Mouse (Mus musculus) heart, postnatal 0 days (tissue): Measurements from ENCODE around the gene Cbs. TPM values are rescaled to one million over a fixed set of nuclear protein-coding genes. Genes with fewer than 3 reads are reported as not detected.

Source experiments
- ATAC-seq: fragments of 200-750 bp; cut with Nextera tagmentation; 2 replicates; pipeline ENCODE4 v1.8.0; 2017; ENCODE audit warnings: low read depth, moderate number of reproducible peaks, moderate library complexity; ENCODE audit not compliant: insufficient read depth
- DNase-seq: peaks from one replicate; pipeline ENCODE4 v3.0.0-alpha.2; 2016; ENCODE audit warnings: low spot score
- H3K27ac ChIP-seq: fragments of 300-500 bp; sonication (generic); 2 replicates; pipeline ENCODE4 v1.5.1; 2014; ENCODE audit warnings: low read depth, mild to moderate bottlenecking
- H3K27me3 ChIP-seq: fragments of 300-500 bp; sonication (generic); 2 replicates; pipeline ENCODE4 v1.6.1; 2014; ENCODE audit warnings: low read length, mixed read lengths; ENCODE audit not compliant: control insufficient read depth, insufficient read depth
- H3K36me3 ChIP-seq: fragments of 300-500 bp; sonication (generic); replicated peaks from 2 replicates; pipeline ENCODE4 v1.6.1; 2014; ENCODE audit warnings: low read length, mixed read lengths; ENCODE audit not compliant: control insufficient read depth, insufficient read depth
- H3K4me1 ChIP-seq: fragments of 300-500 bp; sonication (generic); 2 replicates; pipeline ENCODE4 v1.6.1; 2014; ENCODE audit warnings: antibody characterized with exemption; ENCODE audit not compliant: control insufficient read depth, insufficient read depth
- H3K4me2 ChIP-seq: fragments of 300-500 bp; sonication (generic); 2 replicates; pipeline ENCODE4 v1.6.1; 2014; ENCODE audit warnings: low read depth, mild to moderate bottlenecking, low read length, moderate library complexity
- H3K4me3 ChIP-seq: fragments of 300-500 bp; sonication (generic); 2 replicates; pipeline ENCODE4 v1.5.1; 2014; ENCODE audit warnings: low read depth, low read length
- H3K9ac ChIP-seq: fragments of 300-500 bp; sonication (generic); replicated peaks from 2 replicates; pipeline ENCODE4 v1.6.1; 2014; ENCODE audit warnings: low read depth, low read length, mixed read lengths
- H3K9me3 ChIP-seq: fragments of 300-500 bp; sonication (generic); replicated peaks from 2 replicates; pipeline ENCODE4 v1.6.1; 2016; ENCODE audit warnings: low read length; ENCODE audit not compliant: control insufficient read depth
- CTCF ChIP-seq: IDR thresholded peaks from 2 replicates; pipeline ENCODE4 v1.5.1; 2016; ENCODE audit warnings: antibody characterized with exemption, control low read depth, low read depth
- EP300 ChIP-seq: IDR thresholded peaks from 2 replicates; pipeline ENCODE4 v1.6.1; 2016; ENCODE audit warnings: antibody characterized with exemption, low read depth
- WGBS: fragments of 180-500 bp; shearing (Covaris S2); extraction: QIAGEN DNeasy Blood & Tissue Kit; methylation state at CpG from one replicate; pipeline ENCODE4 v1.1.7; 2014; 5-methylcytosine and 5-hydroxymethylcytosine counted together
- polyA plus RNA-seq: library from polyadenylated mRNA; unstranded; fragments of >200 nt; fragmentation: Nextera tagmentation; extraction: Ambion mirVana; gene quantifications from 2 replicates; pipeline ENCODE4 v1.2.1, GENCODE M21; 2015
- total RNA-seq: library from RNA; depleted of rRNA; stranded (reverse); fragments of >200 nt; gene quantifications from 2 replicates; pipeline ENCODE4 v1.2.3, GENCODE M21; 2014; ENCODE audit warnings: low replicate concordance

Gene Cbs
- total and polyA plus RNA-seq, 2 experiments from 2014 or later: 0.27 to 2.1 TPM

DNA sequence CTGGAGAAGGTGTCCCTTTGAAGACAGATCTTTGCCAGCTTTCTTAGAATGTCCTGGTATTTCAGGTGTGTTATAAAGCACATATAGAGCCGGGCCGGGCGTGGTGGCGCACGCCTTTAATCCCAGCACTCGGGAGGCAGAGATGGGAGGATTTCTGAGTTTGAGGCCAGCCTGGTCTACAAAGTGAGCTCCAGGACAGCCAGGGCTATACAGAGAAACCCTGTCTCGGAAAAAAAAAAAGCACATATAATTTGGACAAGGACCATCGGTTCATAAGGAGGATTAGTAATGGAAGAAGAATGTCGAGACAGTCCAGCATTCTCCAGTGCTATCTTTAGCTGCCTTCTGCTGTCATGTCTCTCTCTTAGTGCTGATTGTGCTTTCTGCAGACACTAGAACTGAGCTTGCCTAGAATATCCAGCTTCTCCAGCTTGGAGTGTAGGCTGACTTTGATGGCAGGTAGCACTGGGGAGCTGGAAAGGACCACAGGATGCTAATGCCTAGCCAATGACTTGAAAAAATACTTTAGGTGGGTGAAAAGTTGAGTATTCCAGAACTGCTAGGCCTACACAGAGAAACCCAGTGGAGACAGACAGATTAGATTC lies 66.6 kb downstream of the Cbs start:
- DNase-seq: peak; percentile 57
- TF ChIP-seq CTCF (no peak), EP300 (no peak)
- no peaks in the 10 kb centered on the region for H3K9me3 ChIP-seq
- peak; percentile 73 for ATAC-seq
- no peaks in the 10 kb centered on the region for H3K36me3 ChIP-seq
- no peak overlapping the region for H3K4me3 ChIP-seq
- no peak overlapping the region for H3K4me2 ChIP-seq
- H3K27me3 ChIP-seq: no peaks in the 10 kb centered on the region
- peaks cover 28% of the 10 kb centered on the region for H3K4me1 ChIP-seq
- H3K9ac ChIP-seq: no peak overlapping the region
- H3K27ac ChIP-seq: no peak overlapping the region
- 62% methylated on average over 9 of the region's 9 CpGs for whole genome bisulfite sequencing

DNA sequence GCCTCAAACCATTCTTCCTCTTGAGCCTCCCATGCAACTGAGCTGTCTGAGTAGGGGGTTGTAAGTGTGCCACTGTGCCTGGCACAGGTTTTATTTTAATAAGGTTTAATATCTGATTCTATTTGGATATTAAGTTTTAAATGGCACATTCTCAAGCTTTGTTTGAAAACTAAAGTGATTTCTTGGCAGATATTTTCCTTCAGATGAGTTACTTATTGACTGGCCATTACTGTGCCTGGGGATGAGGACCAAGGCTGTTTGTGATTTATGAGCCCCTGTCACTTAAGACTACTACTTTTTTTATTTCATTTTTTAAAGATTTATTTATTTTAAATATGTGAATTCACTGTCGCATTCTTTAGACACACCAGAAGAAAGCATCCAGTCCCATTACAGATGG lies 67.3 kb downstream of the Cbs start:
- Histone ChIP-seq H3K9me3 (no peaks in the 10 kb centered on the region), H3K9ac (no peak overlapping the region), H3K36me3 (no peaks in the 10 kb centered on the region), H3K4me2 (no peak overlapping the region), H3K27me3 (no peaks in the 10 kb centered on the region), H3K4me1 (peaks cover 28% of the 10 kb centered on the region), H3K27ac (no peak overlapping the region), H3K4me3 (no peak overlapping the region)
- DNase-seq (no peak), ATAC-seq (no peak)
- WGBS: 86% methylated on average over 1 of the region's 1 CpGs
- TF ChIP-seq CTCF (no peak), EP300 (no peak)

DNA sequence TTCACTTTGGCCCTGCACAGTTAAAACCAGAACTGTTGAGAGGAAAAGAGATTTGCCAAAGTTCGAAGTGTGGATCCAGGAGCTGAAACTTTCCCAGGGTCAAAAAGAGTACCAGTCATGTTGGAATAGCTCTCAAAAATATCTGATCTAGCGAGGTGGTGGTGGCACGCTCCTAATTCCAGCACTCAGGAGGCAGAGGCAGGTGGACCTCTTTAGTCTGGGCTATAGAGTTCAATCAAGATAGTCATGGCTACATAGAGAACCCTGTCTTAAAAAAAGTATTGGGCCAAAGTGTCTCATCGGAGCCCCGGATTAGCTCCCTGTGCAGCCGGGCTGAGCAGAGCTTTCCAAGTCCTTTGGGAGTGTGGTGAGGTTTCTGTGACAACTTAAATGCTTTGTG lies 70.8 kb downstream of the Cbs start:
- DNase-seq: no peak
- Histone ChIP-seq H3K9ac (no peak overlapping the region; the same call in 1 of the 2 replicates), H3K4me1 (peaks cover 35% of the 10 kb centered on the region), H3K27me3 (no peaks in the 10 kb centered on the region), H3K27ac (peak overlapping the region; percentile 13; the same call in 1 of the 2 replicates), H3K36me3 (no peaks in the 10 kb centered on the region), H3K4me3 (peak overlapping the region; percentile 76), H3K4me2 (peak overlapping the region; percentile 81), H3K9me3 (no peaks in the 10 kb centered on the region)
- no peak for ATAC-seq
- no peak for TF ChIP-seq EP300
- TF ChIP-seq CTCF: no peak
- WGBS: 59% methylated on average over 6 of the region's 6 CpGs

DNA sequence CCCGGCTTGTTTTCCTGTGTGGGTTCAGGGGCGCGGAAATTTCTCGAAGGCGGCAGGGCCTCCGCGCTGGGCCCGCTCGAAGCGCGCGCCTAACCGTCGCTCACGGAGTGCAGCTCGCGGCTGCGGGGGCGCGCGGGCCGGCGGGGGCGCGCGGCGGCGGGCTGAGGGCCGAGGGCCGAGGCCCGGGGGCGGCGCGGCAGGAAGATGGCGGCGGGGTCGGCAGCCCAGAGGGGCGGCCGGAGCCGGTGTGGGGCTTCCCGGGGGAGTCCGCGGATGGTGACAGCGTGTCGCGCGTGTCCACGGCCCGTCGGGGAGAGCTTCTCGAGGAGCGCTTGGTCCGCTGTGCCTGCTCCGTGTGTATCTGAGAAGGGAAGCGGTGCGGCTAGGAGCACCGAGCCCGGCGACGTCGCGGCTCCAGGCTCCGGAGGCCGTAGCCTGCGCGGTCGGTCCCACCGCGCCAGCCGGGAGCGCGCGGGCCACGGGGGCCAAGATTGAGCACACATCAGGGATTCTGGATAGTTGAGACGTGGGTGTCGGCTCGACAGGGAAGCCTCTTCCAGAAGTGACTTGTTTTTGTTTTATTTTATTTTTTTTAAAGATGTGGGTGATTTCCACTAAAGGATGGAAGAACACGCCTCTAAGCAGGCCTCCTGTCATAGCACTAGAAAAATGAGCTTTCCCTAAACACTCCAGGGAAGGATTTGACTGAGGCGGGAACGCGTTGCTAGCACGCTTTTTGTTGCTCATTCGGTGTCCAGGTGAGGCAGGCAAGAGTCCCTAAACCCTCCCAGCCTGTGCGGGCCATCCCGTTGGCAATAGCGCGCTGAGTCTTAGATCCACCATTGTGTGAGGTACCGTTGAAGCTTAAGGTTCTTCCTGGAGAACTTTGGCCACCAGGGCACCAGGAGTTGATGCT lies 71.6 kb downstream of the Cbs start:
- peak; percentile 8 for ATAC-seq
- peak overlapping the region; percentile 81 for H3K4me2 ChIP-seq
- DNase-seq: peak; percentile 48
- H3K27ac ChIP-seq: peak overlapping the region; percentile 98
- no peaks in the 10 kb centered on the region for H3K27me3 ChIP-seq
- under 1% methylated on average over 70 of the region's 88 CpGs for WGBS
- peak overlapping the region; percentile 93 for H3K9ac ChIP-seq
- peaks cover 30% of the 10 kb centered on the region for H3K4me1 ChIP-seq
- H3K4me3 ChIP-seq: peak overlapping the region; percentile 76
- H3K9me3 ChIP-seq: no peaks in the 10 kb centered on the region
- TF ChIP-seq EP300 (no peak), CTCF (peak; percentile 15; the same call in 1 of the 2 replicates)
- no peaks in the 10 kb centered on the region for H3K36me3 ChIP-seq

- no peaks in the 10 kb centered on the region for H3K36me3 ChIP-seq
- DNase-seq (no peak), ATAC-seq (no peak)
- H3K27ac ChIP-seq: peak overlapping the region; percentile 98
- WGBS: 1% methylated on average over 14 of the region's 44 CpGs
- H3K4me1 ChIP-seq: peaks cover 28% of the 10 kb centered on the region
- peak overlapping the region; percentile 81 for H3K4me2 ChIP-seq
- H3K4me3 ChIP-seq: peak overlapping the region; percentile 76
- no peaks in the 10 kb centered on the region for H3K27me3 ChIP-seq
- TF ChIP-seq CTCF (no peak), EP300 (no peak)
- H3K9me3 ChIP-seq: no peaks in the 10 kb centered on the region
- H3K9ac ChIP-seq: peak overlapping the region; percentile 93
Observed at GRCm38 (mm10) chr17:31564858-31565140, 72.2 kb downstream of the Cbs start.
